Mouse (Mus musculus) CH12.LX (cell line): ENCODE measurements around the gene A330070K13Rik. TPM values are rescaled to one million over a fixed set of nuclear protein-coding genes. Genes with fewer than 3 reads are reported as not detected.

Experiments
- DNase-seq: peaks from one replicate; pipeline ENCODE4 v3.0.0-alpha.2; 2013; ENCODE audit errors: extremely low read depth
- H3K27ac ChIP-seq: 2 replicates; pipeline ENCODE4 v1.5.1; 2012; ENCODE audit warnings: low read depth, mild to moderate bottlenecking, control low read depth, moderate library complexity; ENCODE audit not compliant: insufficient read depth
- H3K27me3 ChIP-seq: replicated peaks from 2 replicates; pipeline ENCODE3; 2012; ENCODE audit warnings: inconsistent platforms
- H3K36me3 ChIP-seq, 2 experiments: replicated peaks in 1 of 2; 2 replicates each; pipeline versions ENCODE3 to v1.6.1; 2012; ENCODE audit warnings: inconsistent platforms in 1 of 2, low read length in 1 of 2, mild to moderate bottlenecking in 1 of 2, mixed read lengths in 1 of 2, moderate library complexity in 1 of 2; ENCODE audit not compliant: control insufficient read depth in 1 of 2, insufficient read depth in 1 of 2
- H3K4me1 ChIP-seq, 2 experiments: 2 replicates each; pipeline ENCODE4 v1.6.1; 2012; ENCODE audit warnings: inconsistent platforms in 1 of 2, moderate library complexity in 1 of 2; ENCODE audit not compliant: insufficient read depth in 2 of 2, control insufficient read depth in 1 of 2
- H3K4me2 ChIP-seq: 2 replicates; pipeline ENCODE4 v1.6.1; 2012; ENCODE audit warnings: low read depth, mild to moderate bottlenecking, control low read depth; ENCODE audit not compliant: poor library complexity, insufficient read depth, severe bottlenecking
- H3K4me3 ChIP-seq, 3 experiments: fragments of 150-350 bp in 1 of 3; sonication (generic) in 1 of 3; replicated peaks in 1 of 3; 2 replicates each; pipeline versions ENCODE3 to v1.5.1; 2011 to 2012; ENCODE audit warnings: low read depth in 2 of 3, low read length in 2 of 3, mild to moderate bottlenecking in 2 of 3, moderate library complexity in 2 of 3, control low read depth in 1 of 3, improper control_type of control experiment in 1 of 3, inconsistent platforms in 1 of 3, mixed read lengths in 1 of 3; ENCODE audit not compliant: poor library complexity in 1 of 3
- H3K79me2 ChIP-seq: replicated peaks from 2 replicates; pipeline ENCODE4 v1.6.1; 2012; ENCODE audit warnings: mild to moderate bottlenecking, moderate library complexity; ENCODE audit not compliant: control insufficient read depth, poor library complexity, insufficient read depth, severe bottlenecking; ENCODE audit errors: extremely low read depth
- H3K9ac ChIP-seq: 2 replicates; pipeline ENCODE4 v1.6.1; 2012; ENCODE audit warnings: low read depth, mild to moderate bottlenecking, control low read depth, moderate library complexity; ENCODE audit not compliant: insufficient read depth
- H3K9me3 ChIP-seq: replicated peaks from 2 replicates; pipeline ENCODE3; 2012; ENCODE audit warnings: low read length, inconsistent platforms, mixed read lengths
- MEF2A ChIP-seq: IDR thresholded peaks from 2 replicates; pipeline ENCODE4 v1.6.1; 2014; ENCODE audit warnings: low read depth, mild to moderate bottlenecking, inconsistent platforms, low read length, improper control_type of control experiment, borderline replicate concordance
- dilution Hi-C: fragments of 300-500 bp; cut with MboI; formaldehyde crosslinking; loops from 2 replicates; pipeline ENCODE4 v1.14.3; 2020; ENCODE audit warnings: low sequenced_read_pairs; ENCODE audit not compliant: extremely low pct_unique_long_range_greater_than_20kb, extremely low pct_ligation_motif_present
- in situ Hi-C: fragments of 300-500 bp; cut with MboI; formaldehyde crosslinking; loops from 3 replicates; pipeline ENCODE4 v1.14.3; 2019; ENCODE audit warnings: low sequenced_read_pairs, low pct_ligation_motif_present, low pct_unique_long_range_greater_than_20kb, mixed read lengths
- polyA plus RNA-seq: library from polyadenylated mRNA; unstranded; fragments of >175 nt; gene quantifications from 2 replicates; pipeline ENCODE4 v1.2.1, GENCODE M21; 2012; ENCODE audit warnings: low read depth; ENCODE audit not compliant: insufficient read length
- total RNA-seq, 2 experiments: library from RNA; depleted of rRNA; stranded (reverse); fragments of 300-350 nt in 1 of 2; fragments of >200 nt in 1 of 2; gene quantifications; 2 replicates each; pipeline ENCODE4 v1.2.3; 2012 to 2014

Gene A330070K13Rik
- total and polyA plus RNA-seq, 3 experiments, result not detected

- Histone ChIP-seq H3K4me3 (no peak overlapping the region), H3K4me2 (no peak overlapping the region), H3K79me2 (no peaks in the 10 kb centered on the region), H3K27ac (no peak overlapping the region), H3K27me3 (no peaks in the 10 kb centered on the region), H3K9me3 (peaks cover 2% of the 10 kb centered on the region), H3K4me1 (no peaks in the 10 kb centered on the region), H3K9ac (no peak overlapping the region), H3K36me3 (peaks cover 32 to 72% of the 10 kb centered on the region in 2 experiments)
- dilution Hi-C loops, result no loop called here
- no peak for TF ChIP-seq MEF2A
- no peak for DNase-seq
- in situ Hi-C loops, result no loop called here
Measured at GRCm38 (mm10) chr5:130329889-130330288, 54.5 kb downstream of the A330070K13Rik start.

Other genes with a start within 250 kb of the A330070K13Rik start
- 3.7 and 4.3 TPM in 2 replicates for gene Kctd7, start 239.8 kb downstream of the A330070K13Rik start, total RNA-seq (2012; rRNA removed)
- gene Kctd7, start 239.8 kb downstream of the A330070K13Rik start, total RNA-seq (2014; rRNA removed), result 2.8 and 3.3 TPM in 2 replicates
- 2.6 and 2.8 TPM in 2 replicates for gene Kctd7, start 239.8 kb downstream of the A330070K13Rik start, polyA plus RNA-seq
- 26.4 and 26.7 TPM in 2 replicates for gene Rabgef1, start 212.8 kb downstream of the A330070K13Rik start, total RNA-seq (2012; rRNA removed)
- gene Rabgef1, start 212.8 kb downstream of the A330070K13Rik start, total RNA-seq (2014; rRNA removed), result 19.3 and 20.1 TPM in 2 replicates
- 31.6 and 34.4 TPM in 2 replicates for gene Rabgef1, start 212.8 kb downstream of the A330070K13Rik start, polyA plus RNA-seq
- gene Tmem248, start 167.6 kb downstream of the A330070K13Rik start, total RNA-seq (2012; rRNA removed), result 82.9 and 100 TPM in 2 replicates
- gene Tmem248, start 167.6 kb downstream of the A330070K13Rik start, total RNA-seq (2014; rRNA removed), result 72.1 and 77.6 TPM in 2 replicates
- gene Tmem248, start 167.6 kb downstream of the A330070K13Rik start, polyA plus RNA-seq, result 80.9 and 87.7 TPM in 2 replicates
- gene Sbds, start 129.1 kb downstream of the A330070K13Rik start, total RNA-seq (2012; rRNA removed), result 37.0 and 48.7 TPM in 2 replicates
- 43.9 and 44.0 TPM in 2 replicates for gene Sbds, start 129.1 kb downstream of the A330070K13Rik start, total RNA-seq (2014; rRNA removed)
- 81.2 and 93.2 TPM in 2 replicates for gene Sbds, start 129.1 kb downstream of the A330070K13Rik start, polyA plus RNA-seq
- 45.5 and 46.5 TPM in 2 replicates for gene Tyw1, start 129.0 kb downstream of the A330070K13Rik start, total RNA-seq (2012; rRNA removed)
- gene Tyw1, start 129.0 kb downstream of the A330070K13Rik start, total RNA-seq (2014; rRNA removed), result 34.7 and 35.1 TPM in 2 replicates
- gene Tyw1, start 129.0 kb downstream of the A330070K13Rik start, polyA plus RNA-seq, result 34.0 and 37.1 TPM in 2 replicates
- gene Caln1, start 15.2 kb downstream of the A330070K13Rik start, total RNA-seq (2012; rRNA removed), result under 0.01 and 0.08 TPM in 2 replicates
- not detected in 2 replicates for gene Caln1, start 15.2 kb downstream of the A330070K13Rik start, total RNA-seq (2014; rRNA removed)
- gene Caln1, start 15.2 kb downstream of the A330070K13Rik start, polyA plus RNA-seq, result 0.14 TPM in 1 of 2 replicates, not detected in the other